ENCODE assay signal across 16 mouse cellular contexts in the genomic region with DNA sequence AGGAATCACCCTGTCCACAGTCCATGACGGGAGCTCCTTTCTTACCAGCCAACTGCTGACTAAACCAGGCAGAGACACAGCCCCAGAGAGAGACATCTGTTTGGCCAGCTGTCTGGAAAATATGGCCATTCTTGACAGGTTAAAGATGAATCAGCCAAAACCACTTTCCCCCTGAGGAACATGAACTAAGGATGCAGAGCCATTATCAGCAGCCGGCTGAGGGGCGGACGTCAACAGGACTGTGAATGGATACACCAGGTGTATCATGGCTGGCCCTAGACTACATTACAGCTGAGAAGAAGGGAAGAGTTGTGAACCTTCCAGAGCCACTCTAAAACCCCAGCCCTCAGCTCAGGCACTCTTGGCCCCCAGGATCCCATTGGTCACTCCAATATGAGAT.
"Had no signal": no experiment of that assay in that cellular context is flagged by ENCODE, and none has a peak within 500 bp of the region (broad histone marks: within the 10 kb centered on the region; RNA-seq: fewer than 3 reads in every experiment).

No protein-coding gene starts in this region.

- H3K27me3 ChIP-seq: neural tube, embryonic 13.5 days; neural tube, embryonic 15.5 days; stomach, embryonic 15.5 days had no signal

- H3K9me3 ChIP-seq: neural tube, embryonic 15.5 days; stomach, embryonic 15.5 days had no signal

- H3K27ac ChIP-seq: neural tube, embryonic 13.5 days; neural tube, embryonic 15.5 days; stomach, embryonic 15.5 days; stomach, postnatal 0 days had no signal

- H3K4me1 ChIP-seq: neural tube, embryonic 13.5 days; neural tube, embryonic 15.5 days; stomach, embryonic 15.5 days had no signal

- H3K4me3 ChIP-seq: neural tube, embryonic 13.5 days; neural tube, embryonic 15.5 days; stomach, embryonic 15.5 days had no signal

- DNase-seq: retina, postnatal 1 day; right cerebral cortex, adult 18-20 months; right cerebral cortex, postnatal 14 days; right cerebral cortex, postnatal 25 days; right cerebral cortex, postnatal 4 days; spleen, adult 18-20 months; thymus, adult 18-20 months; thymus, adult 2 months; thymus, postnatal 14 days; thymus, postnatal 25 days; thymus, postnatal 36 days; thymus, postnatal 4 days had no signal

- H3K9ac ChIP-seq: neural tube, embryonic 13.5 days; neural tube, embryonic 15.5 days; stomach, embryonic 15.5 days had no signal

- H3K4me2 ChIP-seq: neural tube, embryonic 13.5 days; neural tube, embryonic 15.5 days; stomach, embryonic 15.5 days had no signal

- H3K36me3 ChIP-seq: neural tube, embryonic 13.5 days; neural tube, embryonic 15.5 days; stomach, embryonic 15.5 days had no signal
